Mouse (Mus musculus) WW6 (cell line): ENCODE measurements around the gene Sf3b3.
"Not testable (repeated sequence)": the region's sequence is repeated elsewhere in the genome, so short reads cannot be mapped to it uniquely, and the experiment has no call there.

ENCODE experiments used
- DNase-seq: peaks from one replicate; pipeline ENCODE4 v3.0.0-alpha.2; 2013; ENCODE audit warnings: low read depth, low spot score

The Sf3b3 gene

DNA sequence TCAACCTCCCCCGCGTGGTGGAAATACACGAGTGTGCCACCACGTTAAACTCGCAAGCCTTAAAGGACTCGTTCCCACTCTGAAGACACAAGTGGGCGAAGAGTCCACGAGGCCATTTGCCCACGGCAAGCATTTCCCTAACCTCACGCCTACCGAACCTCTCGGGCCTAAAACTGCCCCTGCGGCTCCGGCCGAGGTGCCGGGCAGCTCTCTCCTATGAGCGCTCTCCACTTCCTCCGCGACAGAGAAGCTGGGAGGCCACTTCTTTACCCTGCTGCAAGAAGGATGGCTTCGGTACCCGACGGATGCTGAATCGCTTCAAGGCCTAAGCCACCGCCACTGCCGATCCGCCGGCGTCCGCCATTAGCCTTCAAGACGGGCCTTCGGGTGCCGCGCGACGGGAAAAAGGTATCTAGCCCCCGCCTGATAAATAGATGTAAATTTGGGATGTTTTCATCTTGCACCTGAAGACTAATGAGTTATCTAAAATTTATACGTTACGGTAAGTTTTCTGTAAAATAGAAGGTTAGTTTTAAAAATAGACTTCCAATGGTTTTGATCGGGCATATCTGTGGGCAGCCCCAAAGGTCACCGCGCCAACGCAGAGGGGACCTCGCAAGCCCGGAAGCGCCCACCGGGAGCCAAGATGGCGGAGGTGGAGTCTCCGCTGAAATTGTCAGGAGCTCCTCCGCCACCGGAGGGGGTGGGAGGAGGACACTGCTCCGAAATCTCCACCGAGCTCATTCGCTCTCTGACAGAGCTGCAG is at the start of gene Sf3b3, which contains the start of gene Cog4:
Sf3b3 (minus strand) TSS at position 383 of the 766 bp plus-strand sequence.
Cog4 (plus strand) TSS at position 196 of the 766 bp plus-strand sequence.
- peak; percentile 73 for DNase-seq

DNA sequence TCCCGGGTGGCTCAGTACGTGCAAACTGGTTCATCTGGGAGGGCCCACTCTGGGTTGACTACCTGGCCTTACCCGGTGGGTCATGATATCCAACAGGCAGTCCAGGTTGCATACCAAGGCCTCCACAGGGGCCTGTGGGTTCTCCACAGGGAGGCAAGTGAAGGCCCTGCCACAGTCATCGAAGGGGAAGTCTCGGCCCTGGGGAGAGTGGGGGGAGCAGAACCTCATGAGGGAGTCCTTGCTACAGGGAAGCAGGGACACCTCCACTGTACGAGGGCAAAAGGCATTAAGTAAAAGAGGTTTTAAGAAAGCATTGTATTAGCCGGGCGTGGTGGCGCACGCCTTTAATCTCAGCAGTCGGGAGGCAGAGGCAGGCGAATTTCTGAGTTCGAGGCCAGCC is 49.2 kb upstream of the Sf3b3 start:
- DNase-seq: no peak

DNA sequence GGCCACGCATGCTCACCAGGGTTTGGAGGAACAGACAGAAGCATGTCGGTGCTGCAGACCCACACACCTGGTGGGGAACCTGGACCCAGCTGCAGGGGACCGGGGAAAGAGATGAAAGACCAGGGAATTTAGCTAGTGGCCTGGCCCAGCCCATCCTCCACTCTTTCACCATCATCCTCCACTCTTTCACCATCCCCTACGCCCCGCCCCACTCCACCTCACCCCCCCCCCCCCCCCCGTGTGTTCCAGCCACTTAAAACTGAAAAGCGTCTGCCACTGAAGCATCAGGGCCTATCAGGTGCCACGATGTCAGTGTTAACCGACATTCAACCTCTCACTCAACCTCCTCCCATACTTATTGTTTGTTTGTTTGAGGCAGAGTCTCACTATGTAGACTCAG is 48.7 kb upstream of the Sf3b3 start:
- no peak for DNase-seq

DNA sequence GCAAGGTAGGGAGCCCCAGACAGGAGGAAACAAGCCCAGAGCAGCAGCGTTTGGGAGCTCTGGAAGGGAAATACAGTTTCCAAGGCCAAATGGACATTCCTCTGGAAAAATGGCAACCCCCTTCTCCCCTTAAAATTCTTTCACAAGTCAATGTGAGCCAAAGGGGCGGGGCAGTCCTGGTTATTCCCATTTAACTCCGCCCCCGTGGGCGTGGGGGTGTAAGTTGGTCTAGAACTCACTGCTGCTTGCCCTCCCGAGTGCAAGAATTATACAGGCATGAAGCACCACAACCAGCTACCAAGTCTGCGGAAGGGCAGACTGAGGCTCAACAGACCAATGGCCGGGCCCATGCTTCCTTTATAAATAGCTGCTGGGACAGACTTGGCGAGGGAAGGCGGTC is 48.3 kb upstream of the Sf3b3 start:
- DNase-seq: no peak

DNA sequence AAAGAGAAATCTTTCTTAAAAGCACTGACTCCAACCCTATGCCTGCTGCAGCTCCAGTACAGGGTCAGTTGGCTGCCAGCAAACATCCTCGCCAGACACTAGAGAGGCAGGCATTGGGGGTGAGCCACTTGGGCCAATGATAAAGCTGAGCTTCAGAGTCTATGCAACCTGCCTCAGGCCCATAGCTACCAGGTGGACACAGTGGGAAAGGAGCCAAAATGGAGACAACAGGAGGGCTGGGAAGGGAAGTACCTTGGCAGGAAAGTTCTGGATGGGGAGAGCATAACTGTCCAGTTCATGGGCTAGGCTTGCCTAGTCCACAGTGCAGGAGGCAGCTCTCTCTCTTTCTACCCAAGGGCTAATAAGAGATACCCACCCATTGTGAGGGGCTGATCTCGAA is 46.3 kb upstream of the Sf3b3 start:
- no peak for DNase-seq

DNA sequence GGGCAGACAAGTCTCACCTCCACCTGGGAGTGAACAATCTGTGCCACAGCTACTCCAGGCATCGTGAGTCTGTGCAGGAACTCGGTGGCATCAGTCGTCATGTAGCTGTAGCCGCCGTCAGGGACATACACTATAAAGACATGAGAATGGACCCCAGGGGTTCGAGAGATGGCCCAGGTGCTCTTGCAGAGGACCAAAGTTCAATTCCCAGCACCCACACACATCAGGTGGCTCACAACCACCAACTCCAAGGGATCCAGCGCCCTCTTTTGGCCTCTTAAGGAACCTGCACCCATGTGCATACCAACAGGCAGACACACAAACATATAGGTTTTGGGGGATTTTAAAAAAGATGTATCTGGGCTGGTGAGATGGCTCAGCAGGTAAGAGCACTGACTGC is 45.5 kb upstream of the Sf3b3 start:
- no peak for DNase-seq

DNA sequence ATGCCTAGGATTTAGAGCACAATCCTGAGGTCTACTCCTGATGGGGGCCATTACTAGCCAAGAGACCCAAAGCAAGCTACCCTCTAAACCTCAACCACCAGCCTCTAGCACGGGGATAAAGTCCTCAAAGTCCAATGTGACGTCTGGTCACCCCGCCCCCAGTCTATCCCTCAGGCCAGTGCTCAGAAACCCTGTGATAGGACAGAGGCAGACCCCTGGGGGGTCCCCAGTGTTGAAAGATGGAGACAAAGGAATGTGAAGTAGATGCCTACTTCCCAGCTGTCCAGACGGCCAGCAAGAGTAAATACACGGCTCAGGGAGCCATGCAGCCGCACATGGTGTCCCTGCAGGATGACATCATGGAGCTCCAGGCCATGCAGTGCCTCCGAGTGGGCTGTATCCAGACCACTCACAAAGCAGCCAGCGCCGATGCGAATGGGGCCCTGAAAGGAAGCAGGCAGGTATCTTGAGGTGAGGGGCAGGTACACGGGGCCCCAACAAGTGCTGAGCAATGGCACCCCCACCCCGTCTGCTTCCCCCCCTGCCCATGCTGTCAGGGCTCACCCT is 43.4 kb upstream of the Sf3b3 start:
- DNase-seq: no peak

DNA sequence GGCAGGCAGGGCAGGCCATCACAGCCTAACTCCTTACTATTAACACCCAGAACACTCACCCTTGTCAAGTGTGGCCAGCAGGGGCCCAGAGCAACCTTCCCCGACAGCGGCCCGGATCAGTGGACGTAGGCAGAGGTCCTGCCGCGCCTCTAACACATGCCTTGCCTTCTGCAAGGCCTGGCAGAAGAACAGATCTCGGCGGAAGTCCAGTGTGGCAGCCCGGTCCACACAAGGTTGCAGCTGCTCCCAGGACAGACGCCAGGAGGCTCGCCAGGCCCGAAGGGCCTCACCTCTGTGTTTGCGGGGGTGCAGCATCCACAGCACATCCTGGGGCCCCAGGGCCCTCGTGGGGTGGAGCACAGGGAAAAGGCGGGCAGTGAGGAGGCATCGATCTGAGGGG is 42.3 kb upstream of the Sf3b3 start:
- DNase-seq: no peak

DNA sequence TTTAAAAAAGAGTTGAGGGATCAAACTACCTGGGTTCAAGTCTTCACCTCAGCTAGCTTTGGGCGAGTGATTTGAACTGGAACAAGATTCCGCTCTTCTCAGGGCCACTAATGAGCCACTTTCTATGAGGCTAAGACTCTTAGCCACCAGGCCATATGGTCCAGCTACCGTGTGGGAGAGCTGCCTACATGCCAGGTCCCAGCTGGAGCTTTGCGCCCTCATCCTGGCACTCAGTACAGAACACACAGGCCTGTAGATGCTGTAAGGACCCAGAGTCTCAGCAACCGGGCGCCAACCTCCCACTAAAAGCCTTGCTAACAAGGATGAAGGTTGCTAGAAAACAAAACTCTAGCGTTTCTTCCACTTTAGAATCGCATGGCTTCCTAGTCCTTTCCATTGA is 41.9 kb upstream of the Sf3b3 start:
- no peak for DNase-seq

DNA sequence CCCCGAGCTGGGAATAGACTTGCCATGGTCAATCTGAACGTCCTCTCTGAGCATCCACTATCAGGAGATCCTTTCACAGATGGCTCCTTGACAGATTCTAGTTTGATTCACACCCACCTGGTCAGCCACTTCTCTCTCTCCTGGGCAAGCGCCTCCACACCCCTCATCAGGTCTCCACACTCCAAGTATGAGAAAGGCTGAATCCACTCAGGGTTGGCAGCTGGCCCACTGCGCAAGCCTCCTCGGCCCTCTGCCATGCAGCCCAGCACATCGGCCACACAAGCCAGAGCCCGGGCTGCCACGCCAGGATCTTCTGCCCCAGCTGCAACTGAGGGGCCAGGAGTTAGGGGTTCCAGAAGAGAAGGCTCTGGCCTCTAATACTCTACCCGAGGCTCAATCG is 41.0 kb upstream of the Sf3b3 start:
- no peak for DNase-seq

DNA sequence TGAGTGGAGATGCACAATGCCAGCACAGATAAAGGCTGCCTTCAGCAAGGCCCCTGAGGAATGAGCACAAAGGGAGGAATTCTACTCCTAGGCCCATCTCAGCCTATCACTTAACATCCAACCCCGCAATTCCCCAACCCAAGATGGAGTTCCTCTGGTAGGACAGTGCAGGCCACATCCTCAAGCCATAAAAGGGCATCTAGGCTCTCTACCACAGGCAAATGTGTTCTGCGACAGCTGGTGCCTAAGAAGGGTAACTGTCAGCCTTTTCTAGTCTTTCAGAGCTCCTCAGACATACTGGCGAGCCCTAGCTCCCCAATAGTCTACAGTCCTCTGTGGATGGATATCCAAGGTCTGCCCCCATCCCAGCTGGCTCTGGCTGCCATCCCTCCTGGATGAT is 40.0 kb upstream of the Sf3b3 start:
- no peak for DNase-seq

DNA sequence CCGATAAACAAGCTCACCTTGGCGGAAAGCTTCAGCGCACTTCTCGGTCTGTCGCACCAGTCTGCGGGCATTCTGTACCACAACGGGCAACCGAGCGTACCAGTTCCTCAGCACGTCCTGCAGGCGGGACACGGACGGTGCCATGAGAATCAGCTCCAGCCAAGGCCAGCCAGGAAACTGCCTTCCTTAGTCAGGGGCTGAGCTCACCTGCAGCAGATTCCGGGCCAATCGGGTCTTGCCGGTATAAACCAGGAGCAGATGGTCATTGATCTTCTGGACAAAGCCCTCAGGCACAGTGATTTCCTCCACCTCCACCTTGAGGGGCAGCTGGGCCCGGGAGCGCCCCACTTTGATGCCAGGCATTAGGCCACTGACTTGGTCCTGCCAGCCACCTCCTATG is 37.2 kb upstream of the Sf3b3 start:
- DNase-seq: no peak

DNA sequence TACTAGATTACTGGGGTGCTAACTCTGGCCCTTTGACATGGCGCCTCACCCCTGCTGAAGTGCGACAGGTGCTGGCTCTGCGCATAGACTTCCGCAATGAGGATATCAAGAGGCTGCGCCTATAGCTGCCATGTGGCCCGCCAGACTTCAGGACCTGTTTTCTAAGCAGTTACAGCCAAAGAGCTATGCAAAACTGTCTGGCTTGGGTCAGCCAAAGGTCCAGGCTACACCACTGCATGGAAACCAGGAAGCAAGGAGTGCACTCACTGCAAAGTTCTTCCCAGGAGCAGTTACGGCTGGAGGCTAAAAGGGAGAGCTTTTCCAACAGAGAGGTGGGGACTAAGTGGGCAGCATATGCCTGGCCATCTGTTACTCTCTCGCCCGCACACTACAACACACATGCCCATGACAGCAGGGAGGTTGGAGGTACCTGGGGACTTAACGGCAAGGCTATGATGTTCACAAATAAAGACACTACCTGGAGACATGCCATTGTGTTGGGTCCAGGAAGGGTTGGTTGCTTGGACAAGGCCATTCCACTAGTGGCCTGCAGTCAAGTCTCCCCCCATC is 35.2 kb upstream of the Sf3b3 start:
- DNase-seq: no peak

DNA sequence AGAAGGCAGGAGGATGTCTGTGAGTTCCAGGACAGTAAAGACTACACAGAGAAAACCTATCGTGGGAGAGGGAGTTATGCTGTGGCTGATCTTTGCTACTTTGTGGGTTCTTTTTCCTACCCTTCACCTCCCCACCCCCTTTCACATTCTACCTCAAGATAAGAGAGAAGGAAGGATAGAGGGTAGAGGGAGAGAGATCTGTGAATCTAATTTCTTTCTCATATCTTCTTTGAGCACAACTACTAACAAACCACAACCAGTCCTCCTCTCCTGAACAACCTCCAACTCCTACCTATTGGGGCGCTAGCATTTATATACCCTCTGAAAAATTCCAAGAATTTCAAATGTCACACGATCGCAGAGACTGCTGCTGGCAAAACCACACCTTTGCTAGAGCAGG is 31.3 kb upstream of the Sf3b3 start:
- DNase-seq: no peak

DNA sequence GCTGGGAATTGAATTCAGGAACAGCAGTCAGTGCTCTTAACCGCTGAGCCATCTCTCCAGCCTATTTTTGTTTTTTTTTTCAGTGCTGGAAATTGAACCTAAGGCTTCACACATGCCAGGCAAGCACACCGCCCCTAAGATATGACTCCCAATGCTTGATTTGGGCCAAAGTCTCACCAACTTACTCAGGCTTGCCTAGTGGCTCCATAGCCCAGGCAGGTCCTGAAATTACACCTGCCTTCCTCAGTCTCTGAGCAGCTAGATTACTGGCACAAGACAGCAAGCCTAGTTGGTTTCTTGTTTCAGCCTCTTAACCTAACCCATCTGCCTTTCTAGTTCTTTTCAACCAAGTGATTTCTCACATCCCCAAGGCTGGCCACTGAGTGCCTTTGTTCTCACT is 23.9 kb upstream of the Sf3b3 start:
- DNase-seq: no peak

DNA sequence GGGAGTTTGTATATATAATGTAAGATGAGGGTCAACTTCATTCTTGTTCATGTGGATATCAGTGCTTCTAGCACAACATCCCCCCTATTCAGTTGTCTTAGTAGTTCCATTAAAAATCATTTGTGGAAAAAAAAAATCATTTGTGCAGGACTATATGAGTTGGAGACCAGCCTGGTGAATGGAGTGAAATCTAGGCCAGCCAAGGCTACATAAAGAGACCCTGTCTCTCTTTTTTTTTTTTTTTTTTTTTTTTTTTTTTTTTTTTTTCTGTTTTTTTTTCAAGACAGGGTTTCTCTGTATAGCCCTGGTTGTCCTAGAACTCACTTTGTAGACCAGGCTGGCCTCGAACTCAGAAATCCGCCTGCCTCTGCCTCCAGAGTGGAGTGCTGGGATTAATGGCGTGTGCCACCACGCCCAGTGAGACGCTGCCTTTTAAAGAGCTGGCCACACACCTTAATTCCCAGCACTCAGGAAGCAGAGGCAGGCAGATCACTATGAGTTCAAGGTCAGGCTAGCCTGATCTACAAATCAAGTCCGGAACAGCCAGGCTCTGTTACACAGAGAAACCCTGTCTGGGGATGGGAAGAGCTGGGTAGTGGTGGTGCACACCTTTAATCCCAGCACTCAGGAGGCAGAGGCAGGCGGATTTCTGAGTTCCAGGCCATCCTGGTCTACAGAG is 14.9 kb upstream of the Sf3b3 start:
- DNase-seq: peak; percentile 64

DNA sequence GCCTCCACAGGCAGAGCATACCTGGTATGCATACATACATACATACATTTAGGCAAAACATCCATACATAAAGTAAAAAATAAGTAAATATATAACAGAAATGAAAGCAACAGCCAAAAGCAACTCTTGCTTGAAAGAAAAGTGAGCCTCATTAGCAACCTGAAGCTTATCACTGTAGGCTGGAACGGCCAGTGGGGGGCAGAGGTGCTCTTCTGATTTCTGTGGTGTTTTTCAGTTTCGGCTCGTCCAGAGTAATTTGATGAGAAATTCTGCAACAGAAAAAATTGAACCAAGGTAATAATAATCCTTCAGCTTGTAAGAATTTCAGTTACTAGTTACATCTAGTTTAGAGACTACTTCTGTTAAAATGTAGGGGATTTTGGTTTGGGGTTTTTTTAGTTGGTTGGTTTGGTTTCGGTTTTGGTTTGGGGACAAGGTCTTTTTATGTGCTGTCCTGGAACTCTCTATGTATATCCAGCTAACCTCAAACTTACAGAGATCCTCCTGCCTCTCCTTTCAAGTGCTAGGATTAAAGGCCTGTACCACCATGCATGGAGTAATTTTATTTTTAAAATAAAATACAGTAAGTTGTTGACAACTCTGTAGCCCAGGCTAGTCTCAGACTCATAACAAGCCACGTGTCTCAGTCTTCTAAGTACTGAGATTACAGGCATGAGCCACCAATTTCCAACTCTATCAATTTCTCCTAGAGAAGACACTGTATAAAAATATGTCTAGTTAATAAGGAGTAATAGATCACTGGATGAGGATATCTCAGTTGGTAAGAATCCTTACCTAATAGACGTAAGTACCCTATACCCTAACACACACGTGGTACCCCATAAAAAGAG is 13.3 kb upstream of the Sf3b3 start:
- no peak for DNase-seq

DNA sequence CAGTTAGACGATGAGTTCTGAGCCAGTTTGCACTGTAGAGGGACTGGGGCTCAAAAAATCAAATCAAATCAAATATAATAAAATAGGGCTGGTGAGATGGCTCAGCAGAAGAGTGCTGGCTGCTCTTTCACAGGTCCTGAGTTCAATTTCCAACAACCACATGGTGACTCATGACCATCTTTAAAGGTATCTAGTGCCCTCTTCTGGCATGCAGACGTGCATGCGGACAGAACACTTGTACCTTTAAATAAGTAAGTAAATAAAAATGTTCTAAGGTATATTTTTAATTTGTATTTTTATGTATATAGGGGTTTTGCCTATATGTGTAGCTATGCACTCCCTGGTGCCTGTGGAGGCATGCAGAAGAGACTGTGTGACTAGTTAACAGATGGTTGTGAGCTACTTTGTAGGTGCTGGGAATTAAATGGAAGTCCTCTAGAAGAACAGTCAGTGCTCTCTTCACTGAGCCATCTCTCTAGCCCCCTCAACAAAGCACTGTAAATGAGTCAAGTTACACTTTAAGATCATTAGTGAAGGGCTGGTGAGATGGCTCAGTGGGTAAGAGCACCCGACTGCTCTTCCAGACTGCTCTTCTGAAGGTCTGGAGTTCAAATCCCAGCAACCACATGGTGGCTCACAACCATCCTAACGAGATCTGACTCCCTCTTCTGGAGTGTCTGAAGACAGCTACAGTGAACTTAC is 10.3 kb upstream of the Sf3b3 start:
- no peak for DNase-seq

DNA sequence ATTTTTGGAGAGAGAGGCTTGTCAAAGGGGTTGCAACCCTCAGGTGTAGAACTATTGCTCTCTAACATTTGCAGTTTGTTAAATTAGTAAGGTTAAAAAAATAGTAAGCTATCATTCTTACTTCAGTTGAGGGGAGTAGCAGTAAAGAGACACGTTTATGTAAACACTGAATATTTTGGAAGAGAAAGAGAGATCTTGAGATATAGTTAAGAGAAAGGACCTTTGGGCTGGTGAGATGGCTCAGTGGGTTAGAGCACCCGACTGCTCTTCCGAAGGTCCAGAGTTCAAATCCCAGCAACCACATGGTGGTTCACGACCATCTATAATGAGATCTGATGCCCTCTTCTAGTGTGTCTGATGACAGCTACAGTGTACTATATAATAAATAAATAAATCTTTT is 9.5 kb upstream of the Sf3b3 start:
- not testable (repeated sequence) for DNase-seq

DNA sequence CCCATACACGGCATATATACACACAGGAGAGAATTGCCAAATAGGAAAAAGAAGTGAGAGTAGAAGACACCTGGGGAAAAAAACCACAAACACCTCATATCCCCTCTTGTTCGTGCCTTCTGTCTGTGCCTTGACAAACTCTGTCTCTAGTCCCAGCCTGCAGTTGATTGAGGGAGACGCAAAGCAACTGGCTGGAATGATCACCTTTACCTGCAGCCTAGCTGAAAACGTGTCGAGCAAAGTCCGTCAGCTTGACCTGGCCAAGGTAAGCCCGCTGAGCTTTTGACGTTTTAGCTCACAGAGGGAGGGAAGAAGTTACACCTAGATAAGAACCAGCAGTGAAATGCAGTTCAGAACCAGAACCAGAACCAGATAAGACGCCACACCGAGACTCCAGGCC is 4.6 kb upstream of the Sf3b3 start:
- no peak for DNase-seq
